Mouse (Mus musculus) mesoderm, embryonic 11.5 days (tissue): Measurements from ENCODE around the gene Hal.

Experiments
- DNase-seq: peaks from one replicate; pipeline ENCODE4 v3.0.0-alpha.2; 2012; ENCODE audit warnings: low read depth, low spot score

Gene Hal

GRCm38 (mm10) chr10:93488066-93488827 lies at the start of gene Hal:
Hal (plus strand) TSS chr10:93488768.
- no peak for DNase-seq

- no peak for DNase-seq
Observed at GRCm38 (mm10) chr10:93441501-93441900, 47.1 kb upstream of the Hal start.

DNA sequence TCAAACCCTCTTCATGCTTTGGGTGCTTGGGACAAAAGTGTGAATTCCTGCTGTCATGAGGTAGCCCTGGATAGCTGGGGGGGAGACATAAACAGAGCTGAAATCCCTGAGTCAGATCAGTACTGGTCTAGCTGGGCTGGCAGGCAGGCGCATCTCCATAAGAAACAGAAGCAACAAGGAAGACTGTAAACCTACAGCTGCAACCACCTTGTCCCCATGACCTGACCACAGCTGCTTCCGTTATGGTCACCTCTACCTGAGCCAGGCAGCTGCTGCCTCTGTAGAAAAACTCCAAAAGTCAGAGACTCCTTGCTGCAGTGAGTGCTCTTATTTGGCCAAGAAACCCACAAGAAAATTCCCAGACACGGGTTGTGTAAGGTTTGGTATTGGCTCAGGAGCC lies 46.4 kb upstream of the Hal start:
- DNase-seq = no peak

GRCm38 (mm10) chr10:93444407-93444806 lies 44.2 kb upstream of the Hal start:
- DNase-seq = no peak

- DNase-seq = no peak
Observed at GRCm38 (mm10) chr10:93447398-93447797, 41.2 kb upstream of the Hal start.

GRCm38 (mm10) chr10:93454652-93455014 lies 33.9 kb upstream of the Hal start:
- no peak for DNase-seq

DNA sequence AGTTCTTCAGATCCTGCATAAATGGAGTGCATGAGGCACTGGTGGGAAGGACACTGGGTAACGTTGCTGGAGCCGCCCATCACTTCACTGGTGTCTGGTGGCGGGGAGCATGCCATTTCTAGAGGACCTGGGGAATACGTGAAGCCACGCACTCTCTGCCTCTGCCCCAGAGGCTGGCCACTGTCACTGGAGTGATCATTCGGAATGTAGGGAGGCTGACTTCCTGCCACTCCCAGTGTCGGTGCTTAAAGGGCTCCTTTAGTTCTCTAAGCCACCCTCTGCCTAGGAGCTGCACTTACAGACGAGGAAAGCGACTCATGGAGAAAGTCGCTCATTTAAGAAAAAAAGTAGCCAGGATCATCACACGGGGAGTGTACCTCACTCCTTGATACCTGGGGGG lies 28.5 kb upstream of the Hal start:
- no peak for DNase-seq

- no peak for DNase-seq
Observed at GRCm38 (mm10) chr10:93462692-93463382, 25.7 kb upstream of the Hal start.

- no peak for DNase-seq
Observed at GRCm38 (mm10) chr10:93463611-93464010, 25.0 kb upstream of the Hal start.

GRCm38 (mm10) chr10:93467259-93467658 lies 21.3 kb upstream of the Hal start:
- no peak for DNase-seq

- no peak for DNase-seq
Observed at GRCm38 (mm10) chr10:93467791-93468190, 20.8 kb upstream of the Hal start.

GRCm38 (mm10) chr10:93471415-93471814 lies 17.2 kb upstream of the Hal start:
- peak; percentile 80 for DNase-seq

GRCm38 (mm10) chr10:93484511-93484910 lies 4.1 kb upstream of the Hal start:
- no peak for DNase-seq

GRCm38 (mm10) chr10:93485055-93485691 lies 3.4 kb upstream of the Hal start:
- no peak for DNase-seq

GRCm38 (mm10) chr10:93486622-93487021 lies 1.9 kb upstream of the Hal start:
- no peak for DNase-seq

GRCm38 (mm10) chr10:93488828-93489226 lies 259 bp downstream of the Hal start:
- DNase-seq = no peak

GRCm38 (mm10) chr10:93490451-93490850 lies 1.9 kb downstream of the Hal start:
- DNase-seq = no peak

- no peak for DNase-seq
Observed at GRCm38 (mm10) chr10:93500864-93501263, 12.3 kb downstream of the Hal start.

DNA sequence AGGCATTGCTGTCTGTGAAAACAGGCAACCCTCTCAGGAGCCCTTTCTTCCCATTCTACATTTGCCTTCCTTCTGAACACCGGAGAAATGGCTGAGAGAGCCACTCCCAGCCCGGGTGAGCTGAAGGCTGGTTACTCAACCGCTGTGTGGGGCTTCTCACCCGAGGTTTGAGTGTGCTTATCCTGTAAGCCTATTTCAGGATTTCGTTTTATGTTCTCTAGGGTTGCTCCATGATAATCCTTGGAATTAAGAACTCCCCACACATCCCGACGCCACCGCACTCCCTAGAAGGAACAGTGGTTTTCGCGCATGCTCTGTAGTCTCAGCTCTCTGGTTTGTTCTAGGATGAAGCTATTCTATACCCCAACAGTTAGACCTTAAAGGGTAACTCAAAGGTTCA lies 12.8 kb downstream of the Hal start:
- DNase-seq = no peak

DNA sequence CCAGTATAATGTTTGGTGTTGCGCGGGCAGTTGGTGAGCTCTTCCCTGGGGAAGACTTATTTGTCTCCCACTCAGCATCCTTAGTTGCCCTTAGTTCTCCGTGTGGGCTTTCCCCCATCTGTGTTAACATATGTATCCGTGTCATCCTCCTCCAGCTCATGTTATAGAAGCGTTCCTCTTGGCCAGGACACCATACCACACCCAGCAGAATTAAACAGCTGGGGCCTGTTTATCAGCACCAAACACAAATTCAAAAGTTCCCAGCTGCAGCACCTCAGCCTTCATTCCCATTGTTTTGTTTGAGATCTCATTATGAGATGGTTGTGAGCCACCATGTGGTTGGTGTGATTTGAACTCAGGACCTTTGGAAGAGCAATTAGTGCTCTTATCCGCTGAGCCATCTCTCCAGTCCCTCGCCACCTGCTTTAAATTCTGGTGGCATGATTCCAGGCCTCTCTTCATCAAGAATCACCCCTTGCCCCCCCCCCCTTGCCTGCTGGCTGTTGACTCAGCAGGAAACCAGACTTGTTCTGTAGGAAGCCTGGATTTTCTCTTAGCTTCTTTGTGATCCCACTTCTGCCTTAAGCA lies 19.9 kb downstream of the Hal start:
- DNase-seq = no peak

DNA sequence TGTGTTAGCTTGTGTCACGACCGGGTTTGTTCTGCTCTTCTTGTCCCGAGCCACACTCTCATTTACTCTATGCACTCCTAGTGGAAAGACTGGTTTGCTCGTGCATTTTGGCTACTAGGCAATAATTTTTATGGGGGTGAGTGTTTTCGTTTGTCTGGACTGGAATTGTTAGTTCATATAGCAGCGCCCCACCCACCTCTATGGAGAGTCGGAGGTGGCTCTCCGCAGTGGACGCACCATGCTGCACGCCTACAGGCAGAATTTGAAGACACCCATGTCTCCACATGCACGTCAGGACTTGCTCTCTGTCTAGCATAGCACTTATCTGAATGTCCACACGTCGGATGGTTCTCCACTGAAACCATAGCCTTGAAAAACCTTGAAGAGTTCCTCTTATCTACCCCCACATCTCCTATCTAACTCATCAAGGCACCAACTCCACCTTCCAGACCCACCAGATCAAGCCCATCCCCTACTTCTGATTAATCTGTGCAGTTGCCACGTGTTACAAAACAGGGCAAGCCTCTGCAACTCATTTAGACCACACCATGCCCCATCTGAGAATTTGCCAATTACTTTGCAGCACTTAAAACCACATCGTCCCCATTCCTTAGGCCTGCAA lies 21.1 kb downstream of the Hal start:
- DNase-seq = no peak

- DNase-seq = no peak
Observed at GRCm38 (mm10) chr10:93515419-93515818, 26.9 kb downstream of the Hal start.
